Mouse (Mus musculus) ovary, postnatal 14 days (tissue): ENCODE measurements around the gene Taar6.

Experiments used
- DNase-seq: peaks from one replicate; pipeline ENCODE4 v3.0.0; 2022; ENCODE audit warnings: low spot score

The Taar6 gene

DNA sequence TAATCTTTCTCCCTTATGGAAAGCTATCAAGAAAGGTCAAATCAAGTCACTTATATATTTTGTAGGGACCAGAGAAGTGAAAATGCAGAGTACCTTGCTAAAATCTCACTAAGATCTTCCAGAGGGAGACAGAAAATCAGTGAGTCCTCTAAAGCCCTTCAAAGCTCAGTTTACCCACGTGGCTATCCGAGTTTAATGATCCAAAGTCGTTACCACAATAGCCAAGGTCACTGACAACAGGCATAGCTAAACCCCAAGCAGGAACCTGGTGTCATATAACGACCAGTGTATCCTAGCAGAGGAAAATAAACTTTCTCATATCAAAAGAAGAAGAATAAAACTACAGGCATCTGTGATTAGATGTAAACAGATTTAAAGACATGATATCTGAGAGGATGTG is 47.8 kb downstream of the Taar6 start:
- no peak for DNase-seq
